Mouse (Mus musculus) skeletal muscle tissue, adult 2 months (tissue): ENCODE measurements at regions not wholly inside any gene's neighbourhood (a gene's known extent, or its start where the extent isn't known, plus 50 kb on each side); places are given as distances from the start of the nearest gene placed in this dataset.

Experiments
- DNase-seq: peaks from one replicate; pipeline ENCODE4 v3.0.0-alpha.2; 2012; ENCODE audit warnings: low read depth, low spot score

- no peak for DNase-seq
These were observed 343.8 kb downstream of the Tmem161b start for GRCm38 (mm10) chr13:84565644-84566532.

- DNase-seq: no peak
These were observed 344.4 kb downstream of the Tmem161b start for GRCm38 (mm10) chr13:84566533-84566832.

- DNase-seq: no peak
These were observed 347.3 kb downstream of the Tmem161b start for GRCm38 (mm10) chr13:84569371-84569770.

DNA sequence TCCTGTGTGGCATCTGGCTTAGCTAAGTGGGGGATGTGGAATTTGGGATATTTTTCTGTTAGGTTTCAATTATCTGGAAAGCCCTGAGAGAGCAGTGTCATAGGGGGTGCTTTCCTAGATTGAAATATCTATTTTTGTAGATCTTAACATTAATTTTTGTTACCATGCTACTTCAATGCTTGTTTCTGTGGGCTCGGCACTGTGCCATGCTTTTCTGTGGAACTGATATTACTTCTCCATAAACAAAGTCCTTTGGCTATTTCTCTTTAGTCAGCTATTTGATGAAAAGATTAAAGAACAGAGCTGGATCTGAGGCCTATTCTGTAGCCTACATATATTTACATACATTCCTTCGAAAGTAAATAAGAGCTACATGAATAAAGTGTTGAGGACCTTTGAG is 348.1 kb downstream of the Tmem161b start:
- no peak for DNase-seq

DNA sequence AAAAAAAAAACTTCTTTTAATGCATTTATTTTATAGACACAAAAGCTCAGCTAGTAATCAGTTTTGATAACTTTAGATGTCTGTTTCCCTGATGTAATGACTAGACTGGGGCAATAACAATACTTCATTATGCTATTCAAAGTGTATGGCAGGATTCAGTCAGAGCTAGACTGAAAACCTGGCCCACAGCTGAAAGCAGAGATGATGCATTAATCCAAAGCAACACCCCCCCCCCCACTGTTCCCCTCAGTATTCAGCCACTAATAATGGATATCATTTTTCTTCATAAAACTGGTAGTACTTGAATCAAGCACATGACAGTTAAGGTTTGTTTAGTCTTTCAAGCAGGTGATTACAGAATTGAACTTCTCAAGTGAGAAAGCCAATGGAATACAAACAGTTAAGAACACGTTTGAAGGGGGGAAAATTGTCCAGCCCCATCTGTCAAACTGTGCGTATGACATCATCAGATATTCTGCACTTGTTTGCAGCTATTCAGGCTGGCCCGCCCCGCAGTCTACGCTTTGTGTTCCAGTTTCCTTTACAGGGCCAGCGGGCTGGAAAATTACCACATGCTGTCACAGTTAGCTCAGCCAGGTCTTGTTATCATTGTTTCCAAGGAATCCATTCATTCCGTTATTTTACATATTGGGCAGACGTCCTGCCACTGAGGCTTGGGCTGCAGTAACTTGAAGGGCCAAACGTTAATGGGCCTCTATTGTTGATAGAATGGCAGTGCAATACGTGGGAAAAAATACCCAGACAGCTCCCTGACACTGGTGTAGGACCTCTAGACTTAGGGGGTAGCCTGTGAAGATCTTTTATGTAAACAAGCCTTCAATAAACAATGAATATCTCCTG is 349.1 kb downstream of the Tmem161b start:
- no peak for DNase-seq

DNA sequence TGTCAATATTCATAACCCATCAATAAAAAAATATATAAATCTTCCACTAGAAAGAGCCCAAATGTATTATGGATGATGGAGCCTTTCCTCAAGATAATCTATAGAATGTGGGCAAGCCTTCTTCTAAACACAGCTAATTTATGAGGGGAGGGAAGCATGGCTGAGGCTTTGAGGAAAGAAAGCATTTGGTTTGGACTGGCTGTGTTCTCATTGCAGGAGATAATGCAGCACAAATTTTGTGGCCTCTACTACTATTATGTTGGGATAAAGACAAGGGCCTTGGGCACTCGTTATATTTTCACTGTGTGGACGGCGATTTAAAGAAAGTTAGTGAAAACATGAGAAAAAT is 349.7 kb downstream of the Tmem161b start:
- no peak for DNase-seq

DNA sequence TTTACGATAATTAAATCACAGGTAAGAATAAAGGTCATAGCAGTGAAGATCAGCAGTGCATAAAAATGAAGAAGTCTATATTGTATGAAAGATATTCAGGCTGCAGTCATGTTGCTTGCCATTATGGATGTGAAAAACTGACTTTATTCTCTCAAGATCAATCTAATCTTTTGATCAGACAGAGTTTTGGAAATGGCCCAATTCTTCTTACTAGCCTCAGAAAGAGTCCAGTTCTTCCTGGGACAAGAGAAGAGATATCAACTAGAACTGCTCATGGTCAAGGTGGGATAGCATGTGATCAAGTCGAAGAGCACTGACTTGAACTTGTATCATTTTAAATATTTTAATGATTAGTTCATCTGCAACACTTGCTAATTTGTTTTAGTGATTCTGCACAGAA is 350.1 kb downstream of the Tmem161b start:
- no peak for DNase-seq

- DNase-seq: no peak
These were observed 374.6 kb downstream of the Tmem161b start for GRCm38 (mm10) chr13:84596585-84597142.

DNA sequence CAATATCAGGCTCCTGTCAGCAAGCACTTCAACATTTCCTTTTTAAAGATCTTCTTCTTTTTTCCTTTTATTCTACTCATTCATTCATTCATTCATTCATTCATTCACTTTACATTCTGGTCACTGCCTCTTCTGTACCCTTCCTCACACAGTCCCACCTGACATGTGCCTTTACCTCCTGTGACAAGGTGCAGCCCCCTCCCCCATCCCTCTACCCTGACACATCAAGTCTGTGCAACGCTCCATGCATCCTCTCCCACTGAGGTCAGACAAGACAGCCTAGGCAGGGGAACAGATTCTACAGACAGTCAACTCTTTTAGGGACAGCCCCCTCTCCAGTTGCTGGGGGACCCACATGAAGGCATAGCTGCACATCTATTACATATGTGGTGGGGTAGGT is 380.5 kb downstream of the Tmem161b start:
- DNase-seq: no peak

DNA sequence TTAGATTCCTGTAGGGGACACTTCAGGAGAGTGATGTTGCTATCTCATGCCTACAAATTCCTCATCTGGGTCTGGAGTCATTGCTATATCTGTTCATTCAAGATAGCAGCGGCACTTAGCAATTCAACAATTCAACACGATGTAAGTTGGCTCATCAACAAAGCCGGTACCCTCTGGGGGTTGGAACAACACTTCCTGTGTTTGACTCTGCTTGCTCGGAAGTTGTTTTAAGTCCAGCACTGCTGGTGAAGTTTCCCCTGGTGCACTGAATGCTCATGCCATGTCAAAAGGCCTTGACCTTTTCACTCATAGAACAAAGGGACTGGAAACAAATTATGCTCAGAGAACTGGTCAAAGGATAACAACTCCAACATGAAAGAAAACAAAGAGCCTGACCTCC is 390.4 kb downstream of the Tmem161b start:
- no peak for DNase-seq

DNA sequence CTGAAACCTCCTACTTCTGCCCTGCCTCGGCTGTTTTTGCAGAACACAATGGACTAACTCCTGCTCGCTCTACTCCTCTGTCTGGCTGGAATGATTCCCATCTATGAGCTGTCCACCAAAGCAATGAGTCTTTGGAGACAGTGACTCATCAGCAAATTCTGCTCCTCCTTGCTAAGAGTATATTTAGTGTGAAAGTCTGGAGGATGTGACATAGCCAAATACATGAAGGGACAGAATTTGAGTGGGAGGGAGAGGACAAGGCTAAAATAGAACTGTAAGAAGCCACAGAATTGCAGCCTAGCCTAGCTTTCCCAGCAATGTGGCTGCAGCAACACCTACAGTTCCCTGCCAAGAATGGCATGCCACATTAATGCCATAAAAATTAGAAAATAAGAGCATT is 390.9 kb downstream of the Tmem161b start:
- DNase-seq: peak; percentile 17

GRCm38 (mm10) chr13:84624691-84625090 is 402.6 kb downstream of the Tmem161b start:
- no peak for DNase-seq

DNA sequence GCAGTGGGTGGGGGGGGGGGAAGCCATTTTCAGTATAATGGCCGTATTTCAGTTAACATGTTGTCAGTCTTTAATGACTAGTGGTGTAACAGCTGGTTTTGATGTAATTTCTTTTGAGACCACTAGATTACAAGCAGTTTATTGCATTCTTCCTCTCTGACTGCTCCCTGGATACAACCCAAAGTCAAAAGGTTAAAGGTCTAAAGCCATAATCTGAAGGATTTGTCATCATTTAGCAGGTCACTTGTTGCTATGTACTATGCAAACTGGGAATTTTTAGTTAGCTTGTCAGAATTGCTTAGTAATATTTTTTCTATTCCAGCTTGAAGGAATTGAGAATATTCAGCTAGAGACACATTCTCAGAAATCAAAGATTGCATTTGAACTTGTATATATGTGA is 403.4 kb downstream of the Tmem161b start:
- no peak for DNase-seq

GRCm38 (mm10) chr13:84625927-84626326 is 403.8 kb downstream of the Tmem161b start:
- DNase-seq: no peak

DNA sequence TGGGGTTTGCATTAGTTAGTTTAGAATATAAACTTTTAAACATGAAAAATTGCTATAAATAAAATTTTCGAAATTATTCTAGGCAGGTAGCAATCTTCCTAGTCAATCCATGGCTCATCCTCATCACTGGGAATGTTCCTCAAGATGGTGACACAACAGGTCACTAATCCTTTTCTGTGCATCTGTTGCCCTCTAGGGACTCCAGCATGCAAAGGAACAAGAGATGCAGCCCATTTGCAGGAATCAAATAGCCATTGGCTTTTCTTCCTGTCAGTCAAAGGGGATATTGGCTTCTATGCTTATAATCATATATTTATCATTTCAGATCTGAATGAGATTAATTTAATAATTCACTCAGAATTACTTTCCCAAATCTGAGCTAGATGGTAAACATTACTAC is 404.3 kb downstream of the Tmem161b start:
- no peak for DNase-seq

DNA sequence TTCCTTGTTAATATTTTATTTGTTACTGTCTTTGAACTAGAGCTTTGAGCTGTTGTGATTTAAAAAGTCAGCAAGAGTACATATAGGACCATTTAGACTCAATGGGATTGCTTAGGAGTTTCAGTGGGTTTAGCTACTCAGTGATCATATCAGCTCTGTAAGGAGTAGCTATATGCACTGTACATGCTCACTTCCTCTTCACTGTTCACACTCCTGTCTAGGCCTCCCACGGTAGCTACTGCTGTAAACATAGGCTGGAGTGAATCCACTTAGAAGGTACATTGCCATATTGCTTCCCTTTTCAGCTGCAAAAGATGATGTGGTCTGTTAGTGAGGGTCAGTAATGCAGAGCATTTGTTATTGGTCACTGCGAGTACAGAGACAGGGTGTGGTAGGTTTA is 408.6 kb downstream of the Tmem161b start:
- DNase-seq: no peak

DNA sequence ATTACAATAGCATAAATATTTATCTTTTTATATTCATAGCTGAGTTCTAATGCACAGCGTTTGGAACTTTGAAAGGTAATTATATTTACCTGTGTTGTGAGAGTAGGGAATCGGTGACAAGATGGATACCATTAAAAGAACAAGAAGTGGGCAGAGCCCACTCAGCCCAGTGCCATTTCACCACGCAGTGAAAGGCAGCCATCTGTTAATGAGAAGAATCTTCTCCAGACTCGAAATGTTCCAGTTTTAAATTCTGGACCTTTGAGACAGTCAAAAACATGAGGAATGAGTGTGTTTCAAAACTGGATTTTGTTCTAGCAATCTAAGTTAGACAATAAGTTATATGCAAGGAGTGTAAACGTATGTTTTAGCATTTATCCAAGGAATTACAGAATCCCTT is 410.4 kb downstream of the Tmem161b start:
- DNase-seq: no peak

GRCm38 (mm10) chr13:84636831-84637230 is 414.7 kb downstream of the Tmem161b start:
- DNase-seq: no peak

- no peak for DNase-seq
These were observed 415.5 kb downstream of the Tmem161b start for GRCm38 (mm10) chr13:84637606-84638005.

- no peak for DNase-seq
These were observed 416.4 kb downstream of the Tmem161b start for GRCm38 (mm10) chr13:84638401-84638934.

GRCm38 (mm10) chr13:84639087-84640022 is 417.3 kb downstream of the Tmem161b start:
- no peak for DNase-seq
